Mouse (Mus musculus) limb, embryonic 12.5 days (tissue): ENCODE measurements around the gene Insc. TPM values are rescaled to one million over a fixed set of nuclear protein-coding genes. Genes with fewer than 3 reads are reported as not detected.
"Not testable (repeated sequence)": the region's sequence is repeated elsewhere in the genome, so short reads cannot be mapped to it uniquely, and the experiment has no call there.

Source experiments
- ATAC-seq: fragments of 200-750 bp; cut with Nextera tagmentation; 2 replicates; pipeline ENCODE4 v1.8.0; 2017; ENCODE audit warnings: low read depth, moderate TSS enrichment; ENCODE audit not compliant: insufficient number of reproducible peaks, insufficient read depth, low FRiP score, low TSS enrichment
- H3K27ac ChIP-seq: fragments of 300-500 bp; sonication (generic); 2 replicates; pipeline ENCODE4 v1.5.1; 2016; ENCODE audit warnings: mild to moderate bottlenecking, moderate library complexity
- H3K27me3 ChIP-seq: fragments of 300-500 bp; sonication (generic); 2 replicates; pipeline ENCODE4 v1.6.1; 2016; ENCODE audit warnings: mild to moderate bottlenecking, moderate library complexity
- H3K36me3 ChIP-seq: fragments of 300-500 bp; sonication (generic); 2 replicates; pipeline ENCODE4 v1.6.1; 2016; ENCODE audit warnings: mild to moderate bottlenecking, moderate library complexity
- H3K4me1 ChIP-seq: fragments of 300-500 bp; sonication (generic); replicated peaks from 2 replicates; pipeline ENCODE4 v1.6.1; 2016
- H3K4me2 ChIP-seq: fragments of 300-500 bp; sonication (generic); 2 replicates; pipeline ENCODE4 v1.6.1; 2016; ENCODE audit warnings: mild to moderate bottlenecking, moderate library complexity
- H3K4me3 ChIP-seq: fragments of 300-500 bp; sonication (generic); replicated peaks from 2 replicates; pipeline ENCODE4 v1.5.1; 2016; ENCODE audit warnings: mild to moderate bottlenecking
- H3K9ac ChIP-seq: fragments of 300-500 bp; sonication (generic); replicated peaks from 2 replicates; pipeline ENCODE4 v1.6.1; 2016; ENCODE audit warnings: mild to moderate bottlenecking, moderate library complexity
- H3K9me3 ChIP-seq: fragments of 300-500 bp; sonication (generic); 2 replicates; pipeline ENCODE4 v1.6.1; 2016; ENCODE audit warnings: mild to moderate bottlenecking, moderate library complexity
- WGBS: fragments of 180-500 bp; shearing (Covaris S2); methylation state at CpG from one replicate; pipeline ENCODE4 v1.1.7; 2016; 5-methylcytosine and 5-hydroxymethylcytosine counted together
- polyA plus RNA-seq: library from polyadenylated mRNA; unstranded; fragments of >200 nt; fragmentation: Nextera tagmentation; extraction: Ambion mirVana; gene quantifications from 2 replicates; pipeline ENCODE4 v1.2.1, GENCODE M21; 2016

Gene Insc
- polyA plus RNA-seq, result 0.93 and 1.1 TPM in 2 replicates

- H3K9me3 ChIP-seq, result no peaks in the 10 kb centered on the region
- no peak within 1 kb of the TSS for H3K9ac ChIP-seq
- H3K27ac ChIP-seq, result no peak within 1 kb of the TSS
- H3K36me3 ChIP-seq, result no peaks in the 10 kb centered on the region
- H3K4me2 ChIP-seq, result no peak within 1 kb of the TSS
- 72% methylated on average over 5 of the region's 5 CpGs for WGBS
- no peak within 1 kb of the TSS for H3K4me3 ChIP-seq
- peaks cover 36% of the 10 kb centered on the region for H3K27me3 ChIP-seq
- peaks cover 11% of the 10 kb centered on the region for H3K4me1 ChIP-seq
- no peak for ATAC-seq
These were observed at the start of gene Insc for GRCm38 (mm10) chr7:114743022-114743780. Insc (plus strand) TSS chr7:114743694.

- H3K27ac ChIP-seq, result no peak overlapping the region
- ATAC-seq, result peak; percentile 37
- H3K27me3 ChIP-seq, result no peaks in the 10 kb centered on the region
- 37% methylated on average over 2 of the region's 2 CpGs for WGBS
- no peak overlapping the region for H3K4me2 ChIP-seq
- no peaks in the 10 kb centered on the region for H3K9me3 ChIP-seq
- H3K4me1 ChIP-seq, result peaks cover 5% of the 10 kb centered on the region; the same call in 1 of the 2 replicates
- H3K9ac ChIP-seq, result no peak overlapping the region
- no peaks in the 10 kb centered on the region for H3K36me3 ChIP-seq
- no peak overlapping the region for H3K4me3 ChIP-seq
These were observed 42.6 kb upstream of the Insc start for GRCm38 (mm10) chr7:114700871-114701270.

DNA sequence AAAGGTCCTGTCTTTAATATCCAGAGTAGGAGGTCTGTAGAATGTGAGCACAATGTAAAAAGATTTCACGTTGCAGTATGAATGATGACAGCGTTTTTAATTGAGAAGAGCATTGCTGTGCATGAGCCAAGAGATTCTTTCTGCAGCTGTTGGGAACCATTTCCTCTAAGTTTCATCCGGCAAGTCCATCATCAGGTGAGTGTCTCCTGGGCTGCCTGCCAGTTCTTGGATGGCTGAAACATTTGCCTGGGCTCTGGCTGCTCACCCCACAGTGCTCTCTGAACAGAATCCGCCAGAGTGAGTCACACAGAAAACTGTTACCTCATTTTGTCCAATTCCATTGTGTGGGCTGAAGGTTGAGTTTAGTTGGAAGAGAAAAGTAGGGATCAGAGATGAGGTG lies 36.8 kb upstream of the Insc start:
- 0 out of 2 replicates have a peak, but pooled peaks cover 3% of the 10 kb centered on the region for H3K27me3 ChIP-seq
- no peaks in the 10 kb centered on the region for H3K36me3 ChIP-seq
- no peak for ATAC-seq
- no peak overlapping the region for H3K4me2 ChIP-seq
- 86% methylated on average over 4 of the region's 4 CpGs for WGBS
- H3K9ac ChIP-seq, result no peak overlapping the region
- H3K27ac ChIP-seq, result no peak overlapping the region
- H3K9me3 ChIP-seq, result no peaks in the 10 kb centered on the region
- H3K4me1 ChIP-seq, result no peaks in the 10 kb centered on the region
- H3K4me3 ChIP-seq, result no peak overlapping the region

GRCm38 (mm10) chr7:114707398-114707797 lies 36.1 kb upstream of the Insc start:
- Histone ChIP-seq H3K4me1 (no peaks in the 10 kb centered on the region), H3K9me3 (no peaks in the 10 kb centered on the region), H3K27ac (no peak overlapping the region), H3K4me2 (no peak overlapping the region), H3K4me3 (no peak overlapping the region), H3K9ac (no peak overlapping the region), H3K27me3 (0 out of 2 replicates have a peak, but pooled peaks cover 3% of the 10 kb centered on the region), H3K36me3 (no peaks in the 10 kb centered on the region)
- ATAC-seq, result no peak
- WGBS, result 56% methylated on average over 1 of the region's 1 CpGs

DNA sequence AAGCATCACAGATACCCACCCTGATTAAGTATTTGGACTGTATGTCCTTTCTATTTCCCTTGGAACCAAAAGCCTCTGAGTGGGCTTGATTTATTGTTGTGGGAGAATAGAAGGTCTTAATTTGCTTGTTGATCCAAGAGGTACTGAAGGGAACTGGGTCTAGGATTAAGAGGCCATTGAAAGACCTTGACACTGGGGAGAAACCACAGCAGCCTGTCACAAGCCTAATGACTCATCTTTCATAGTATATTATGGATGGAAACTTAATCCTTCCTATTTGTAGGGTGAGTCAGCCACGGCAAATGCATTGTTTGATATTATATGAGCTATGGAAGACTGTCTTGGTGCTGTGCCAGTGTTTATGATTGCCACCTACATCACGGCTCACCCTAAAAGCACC lies 33.1 kb upstream of the Insc start:
- no peaks in the 10 kb centered on the region for H3K36me3 ChIP-seq
- H3K4me2 ChIP-seq, result no peak overlapping the region
- no peaks in the 10 kb centered on the region for H3K9me3 ChIP-seq
- H3K4me3 ChIP-seq, result no peak overlapping the region
- no peak overlapping the region for H3K27ac ChIP-seq
- WGBS, result 86% methylated on average over 2 of the region's 2 CpGs
- peaks cover 8% of the 10 kb centered on the region; the same call in 1 of the 2 replicates for H3K27me3 ChIP-seq
- ATAC-seq, result no peak
- no peak overlapping the region for H3K9ac ChIP-seq
- no peaks in the 10 kb centered on the region for H3K4me1 ChIP-seq

DNA sequence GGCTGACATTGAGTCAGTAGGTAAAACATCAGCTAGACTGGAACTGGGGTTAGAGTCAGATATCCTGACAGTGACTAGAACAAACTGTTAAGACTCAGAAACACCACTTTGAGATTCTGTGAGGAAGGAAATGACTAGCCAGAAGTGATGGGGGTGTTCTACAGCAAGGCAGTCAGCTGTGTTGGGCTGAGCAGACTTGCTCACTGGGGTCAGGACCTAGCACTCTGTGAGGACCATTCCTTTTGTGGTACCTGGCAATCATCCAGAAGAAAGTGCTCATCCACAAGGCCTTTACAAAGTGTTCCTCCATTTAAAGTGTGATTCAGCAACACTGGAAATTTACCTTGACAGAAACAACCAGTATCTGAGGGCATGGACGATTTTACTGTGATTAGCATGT lies 31.0 kb upstream of the Insc start:
- Histone ChIP-seq H3K36me3 (no peaks in the 10 kb centered on the region), H3K9ac (no peak overlapping the region), H3K4me2 (no peak overlapping the region), H3K4me1 (0 out of 2 replicates have a peak, but pooled peaks cover under 1% of the 10 kb centered on the region), H3K9me3 (no peaks in the 10 kb centered on the region), H3K27ac (no peak overlapping the region), H3K27me3 (peaks cover 20% of the 10 kb centered on the region), H3K4me3 (no peak overlapping the region)
- no peak for ATAC-seq
- 72% methylated on average over 1 of the region's 1 CpGs for WGBS

DNA sequence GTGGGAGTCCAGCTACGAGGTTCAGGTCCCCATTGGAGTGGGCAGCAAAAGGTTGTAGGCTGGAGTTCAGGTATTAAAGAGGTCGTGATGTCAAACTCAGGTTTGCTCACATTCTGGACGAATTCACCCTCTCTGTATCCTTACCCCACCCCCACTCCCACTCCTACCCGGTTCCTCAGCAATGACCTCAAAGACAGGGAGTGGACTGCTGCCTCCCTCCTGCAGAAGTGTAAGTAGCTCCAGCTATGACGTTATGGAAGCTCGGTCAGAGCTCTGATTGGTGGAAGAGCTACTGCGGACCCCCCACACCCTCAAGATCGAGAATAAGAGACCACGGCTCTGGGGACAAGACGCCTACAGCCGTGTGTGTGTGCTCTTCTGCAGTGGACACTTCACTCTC lies 25.2 kb upstream of the Insc start, which contains the start of gene Calcb:
Gene Calcb (plus strand): TSS at position 344 of the 400 bp plus-strand sequence.
- H3K4me2 ChIP-seq, result peak within 1 kb of the TSS; percentile 44
- H3K27me3 ChIP-seq, result peaks cover 58% of the 10 kb centered on the region
- H3K9me3 ChIP-seq, result no peaks in the 10 kb centered on the region
- 0 out of 2 replicates have a peak within 1 kb of the TSS, but pooled peaks have one; percentile 1 for H3K9ac ChIP-seq
- H3K36me3 ChIP-seq, result no peaks in the 10 kb centered on the region
- no peak within 1 kb of the TSS for H3K27ac ChIP-seq
- peak within 1 kb of the TSS; percentile 19 for H3K4me3 ChIP-seq
- ATAC-seq, result no peak
- WGBS, result 6% methylated on average over 11 of the region's 11 CpGs
- peaks cover 25% of the 10 kb centered on the region for H3K4me1 ChIP-seq

- no peak overlapping the region for H3K27ac ChIP-seq
- H3K27me3 ChIP-seq, result peaks cover 57% of the 10 kb centered on the region
- peak overlapping the region; percentile 44 for H3K4me2 ChIP-seq
- H3K4me1 ChIP-seq, result peaks cover 25% of the 10 kb centered on the region
- H3K9me3 ChIP-seq, result no peaks in the 10 kb centered on the region
- peak overlapping the region; percentile 10; the same call in 1 of the 2 replicates for H3K4me3 ChIP-seq
- ATAC-seq, result peak; percentile 59; the same call in 1 of the 2 replicates
- 0 out of 2 replicates have a peak overlapping the region, but pooled peaks have one; percentile 1 for H3K9ac ChIP-seq
- 5% methylated on average over 17 of the region's 17 CpGs for WGBS
- no peaks in the 10 kb centered on the region for H3K36me3 ChIP-seq
These were observed 23.9 kb upstream of the Insc start for GRCm38 (mm10) chr7:114719381-114720131.

- H3K9ac ChIP-seq, H3K4me3 ChIP-seq, H3K4me2 ChIP-seq, H3K36me3 ChIP-seq, H3K4me1 ChIP-seq, H3K27me3 ChIP-seq, ATAC-seq, H3K9me3 ChIP-seq, H3K27ac ChIP-seq: not testable (repeated sequence)
- 61% methylated on average over 4 of the region's 4 CpGs for WGBS
These were observed 13.8 kb upstream of the Insc start for GRCm38 (mm10) chr7:114729696-114730095.

- Histone ChIP-seq H3K4me2 (no peak overlapping the region), H3K27ac (no peak overlapping the region), H3K9me3 (no peaks in the 10 kb centered on the region), H3K27me3 (no peaks in the 10 kb centered on the region), H3K4me1 (no peaks in the 10 kb centered on the region), H3K36me3 (no peaks in the 10 kb centered on the region), H3K9ac (no peak overlapping the region), H3K4me3 (no peak overlapping the region)
- 77% methylated on average over 6 of the region's 6 CpGs for WGBS
- no peak for ATAC-seq
These were observed 12.3 kb upstream of the Insc start for GRCm38 (mm10) chr7:114731175-114731574.

DNA sequence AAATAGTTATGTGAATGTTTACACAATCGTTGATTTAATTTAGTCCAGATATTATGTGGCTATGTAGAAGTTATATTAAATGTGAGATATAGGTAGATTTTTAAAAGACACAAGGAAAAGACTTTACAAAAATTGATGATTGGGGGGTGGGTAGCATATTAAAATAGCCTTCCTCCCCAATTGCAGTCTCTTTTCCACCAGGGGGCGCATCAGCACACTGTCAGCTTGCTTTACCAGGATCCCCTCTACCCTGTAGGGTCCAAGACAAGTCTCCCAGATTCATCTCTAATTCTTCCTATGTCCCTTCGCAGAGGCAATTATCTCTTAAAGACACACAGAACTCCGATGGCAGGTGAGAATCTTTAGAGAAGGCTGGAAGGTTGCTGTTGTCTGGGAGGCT lies 11.8 kb upstream of the Insc start:
- not testable (repeated sequence) for H3K36me3 ChIP-seq, H3K4me3 ChIP-seq, H3K27ac ChIP-seq, H3K9ac ChIP-seq, H3K4me1 ChIP-seq, H3K4me2 ChIP-seq, H3K9me3 ChIP-seq, H3K27me3 ChIP-seq, ATAC-seq
- WGBS, result 26% methylated on average over 4 of the region's 4 CpGs
